Mouse (Mus musculus): ENCODE results near the gene Prkag2.

The Prkag2 gene

DNA sequence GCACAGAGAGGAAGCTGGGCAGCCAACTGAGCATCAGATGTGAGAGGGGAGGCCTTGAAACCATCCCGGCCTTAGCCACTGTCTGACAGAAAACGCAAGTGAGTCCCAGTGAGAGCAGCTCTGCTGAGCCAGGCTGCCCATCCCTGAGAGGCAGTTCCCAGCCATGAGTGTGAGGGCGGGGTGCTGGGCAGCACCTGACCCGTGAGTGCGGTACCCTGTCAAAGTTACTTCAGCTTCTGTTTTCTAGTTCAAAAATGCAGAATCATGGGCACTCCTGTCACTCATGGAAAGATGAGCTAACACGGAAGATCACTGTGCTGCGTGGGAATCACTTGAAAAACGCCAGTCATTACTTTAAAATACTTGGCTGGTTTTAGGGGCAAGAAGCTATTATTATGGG is 49.6 kb downstream of the Prkag2 start:
- DNase-seq (ENCODE audit: low read depth, low spot score): no peak

DNA sequence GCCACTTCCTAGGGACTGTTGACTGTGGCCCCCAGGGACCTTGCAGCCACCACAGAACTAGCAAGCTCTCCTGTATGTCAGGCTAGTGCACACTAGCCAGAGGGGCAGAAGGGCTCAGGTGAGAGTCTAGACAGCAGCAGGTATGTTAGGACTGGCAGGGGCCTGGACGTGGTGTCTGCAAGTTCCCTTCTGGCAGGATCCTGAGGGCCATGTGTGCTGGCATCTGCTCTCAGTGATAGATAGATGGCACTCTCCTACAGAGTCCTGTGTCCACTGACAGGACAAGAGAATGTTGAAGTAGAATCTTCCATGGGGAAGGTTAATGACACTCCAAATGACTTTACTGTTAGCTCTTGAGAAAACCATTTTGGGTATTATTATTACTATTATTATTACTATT is 52.8 kb downstream of the Prkag2 start:
- DNase-seq (ENCODE audit: low read depth, low spot score): no peak

DNA sequence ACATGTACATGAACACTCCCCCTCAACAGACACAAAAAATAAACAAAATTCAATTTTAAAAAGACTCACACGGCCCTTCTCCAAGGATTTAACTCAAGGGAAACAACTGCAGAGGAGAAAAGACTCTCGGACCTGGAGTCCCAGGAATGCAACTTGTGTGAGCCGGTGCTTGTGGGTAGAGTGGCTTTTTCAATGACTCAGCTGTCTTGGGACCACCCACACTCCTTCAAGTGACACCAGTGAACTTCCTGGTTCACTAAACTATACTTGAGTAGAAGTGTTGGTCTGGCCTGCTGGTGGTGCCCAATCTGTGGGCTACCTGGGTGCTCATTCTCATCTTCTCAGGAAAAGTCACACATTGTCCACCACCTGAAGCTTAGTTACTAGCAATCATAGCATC is 53.7 kb downstream of the Prkag2 start:
- no peak for DNase-seq (ENCODE audit: low read depth, low spot score)

DNA sequence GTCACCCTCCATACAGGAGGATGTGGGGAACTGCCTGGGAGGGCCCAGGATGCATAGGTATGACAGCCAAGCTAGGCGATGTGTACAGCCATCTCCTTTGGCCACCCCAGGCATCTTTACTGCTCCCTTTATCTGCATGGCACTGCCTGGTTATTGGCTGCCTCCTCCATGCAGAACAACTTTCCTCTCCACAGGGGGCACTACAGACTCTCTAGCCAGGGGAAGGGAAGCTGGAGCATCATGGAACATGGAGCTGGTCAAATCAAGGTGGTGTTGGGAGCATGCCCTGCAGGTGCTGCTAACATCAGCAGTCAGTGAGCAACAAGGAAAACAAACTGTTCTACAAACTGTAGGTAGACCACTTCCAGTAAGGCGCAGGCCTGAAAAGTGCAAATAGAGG is 56.4 kb downstream of the Prkag2 start:
- DNase-seq (ENCODE audit: low read depth, low spot score): no peak

DNA sequence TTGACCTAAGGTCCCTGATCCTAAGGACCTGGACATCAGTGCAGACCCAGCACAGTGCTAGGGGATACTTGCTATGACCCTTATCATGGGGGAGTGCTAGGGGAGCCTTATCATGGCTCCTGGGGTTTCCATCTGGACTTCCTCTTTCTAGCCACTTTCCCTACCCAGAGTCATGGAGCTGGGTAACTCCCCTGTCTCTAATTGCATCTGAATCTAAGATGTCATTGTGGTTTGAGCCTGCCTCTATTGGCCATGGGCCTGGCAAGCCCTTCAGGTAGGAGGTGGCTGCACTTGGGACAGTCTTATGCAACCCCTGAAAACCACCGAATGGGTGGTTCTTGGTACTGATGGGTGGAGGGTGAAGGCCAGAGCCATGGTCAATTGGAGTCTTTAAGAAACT is 58.5 kb downstream of the Prkag2 start:
- no peak for DNase-seq (ENCODE audit: low read depth, low spot score)

DNA sequence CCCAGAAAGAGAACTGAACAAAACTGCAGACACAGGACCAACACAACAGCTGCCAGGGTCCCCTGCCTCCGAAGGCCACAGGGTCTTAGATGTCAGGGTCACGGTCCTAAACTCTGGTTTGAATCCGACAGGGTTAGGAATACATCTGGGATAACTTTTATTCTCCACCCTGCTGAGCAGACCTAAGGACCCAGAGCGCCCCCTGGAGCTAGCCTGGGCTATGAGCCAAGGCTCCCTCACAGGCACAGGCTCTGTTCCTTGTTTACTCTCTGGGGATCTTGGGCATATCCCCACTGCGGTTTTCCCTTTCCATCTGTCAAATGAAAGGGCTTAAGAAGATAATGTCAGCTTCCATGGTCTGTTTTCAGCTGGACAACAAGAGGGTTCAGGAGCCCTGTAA is 59.1 kb downstream of the Prkag2 start:
- no peak for DNase-seq (ENCODE audit: low read depth, low spot score)

DNA sequence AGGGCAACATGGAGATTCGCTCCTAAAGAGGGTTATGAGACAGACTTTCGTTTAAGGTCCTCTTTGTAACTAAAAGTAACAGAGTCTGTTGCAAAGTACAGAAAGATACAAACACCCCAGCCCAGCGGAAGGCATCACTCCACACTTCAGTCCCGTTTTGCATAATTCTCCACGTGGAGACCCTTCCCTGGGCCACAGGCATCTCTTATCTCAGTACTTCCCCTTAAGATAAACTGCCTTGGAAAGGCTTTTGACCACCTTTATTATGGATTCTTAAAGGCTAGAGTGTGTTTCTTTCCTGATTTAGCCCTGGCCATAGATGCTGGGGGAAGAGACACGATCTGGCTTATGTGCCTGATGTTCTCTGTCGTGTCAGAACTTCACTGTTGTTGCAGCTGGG is 59.5 kb downstream of the Prkag2 start:
- DNase-seq (ENCODE audit: low read depth, low spot score): no peak

DNA sequence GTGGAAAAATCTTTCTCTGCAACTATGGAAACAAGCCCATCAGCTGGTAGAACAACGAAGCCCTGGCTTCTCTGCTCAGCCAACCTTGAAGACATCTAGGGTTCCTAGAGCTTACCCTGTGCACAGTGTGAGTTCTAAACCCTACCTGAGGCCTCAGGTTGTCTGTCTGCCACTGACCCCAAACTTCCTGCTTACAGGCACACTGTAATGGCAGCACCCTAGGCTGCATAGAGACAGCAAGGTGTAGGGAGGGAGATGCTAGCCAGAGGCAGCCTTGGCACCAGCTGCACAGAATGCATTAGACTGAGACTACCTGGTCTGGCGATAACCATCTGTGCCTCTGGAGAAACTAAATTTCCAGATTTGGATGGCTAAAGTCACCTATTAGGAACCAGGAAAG is 61.6 kb downstream of the Prkag2 start:
- no peak for DNase-seq (ENCODE audit: low read depth, low spot score)

DNA sequence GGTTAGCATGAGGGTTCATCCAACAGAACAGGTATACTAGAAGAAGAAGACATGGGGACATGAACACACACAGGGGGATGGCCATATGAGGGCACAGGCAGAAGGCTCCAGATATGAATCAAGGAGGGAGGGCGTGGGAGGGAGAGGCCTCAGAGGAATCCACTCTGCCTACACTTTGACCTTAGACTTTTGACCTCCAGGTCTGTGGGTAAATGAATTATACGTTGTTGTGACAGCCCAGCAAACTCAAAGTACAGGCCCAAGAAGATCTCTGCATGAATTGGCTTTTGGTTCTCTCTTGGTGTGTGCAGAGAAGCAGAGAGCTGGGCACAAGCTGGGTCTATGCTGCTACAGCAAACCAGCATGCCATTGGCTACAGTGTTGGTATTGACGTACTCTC is 65.1 kb downstream of the Prkag2 start:
- DNase-seq (ENCODE audit: low read depth, low spot score): no peak

DNA sequence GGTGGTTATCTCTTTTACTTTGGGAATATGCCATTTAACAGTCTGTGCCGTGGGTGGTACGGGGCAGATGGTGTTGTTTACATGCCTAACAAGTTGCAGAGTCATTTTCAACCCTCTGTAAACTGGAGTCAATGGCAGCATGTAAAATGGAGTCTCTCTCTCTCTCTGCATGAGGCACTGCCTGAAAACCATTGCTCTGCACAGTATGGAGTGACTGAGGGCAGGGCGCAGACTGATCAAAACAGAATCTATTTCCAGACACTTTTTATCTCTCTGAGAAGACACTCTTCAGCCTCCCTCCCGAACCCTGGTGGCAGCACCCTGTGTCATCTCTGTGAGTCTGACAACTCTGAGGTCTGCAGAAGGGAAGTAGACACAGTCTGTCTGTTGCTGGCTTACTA is 69.0 kb downstream of the Prkag2 start:
- DNase-seq (ENCODE audit: low read depth, low spot score): no peak

DNA sequence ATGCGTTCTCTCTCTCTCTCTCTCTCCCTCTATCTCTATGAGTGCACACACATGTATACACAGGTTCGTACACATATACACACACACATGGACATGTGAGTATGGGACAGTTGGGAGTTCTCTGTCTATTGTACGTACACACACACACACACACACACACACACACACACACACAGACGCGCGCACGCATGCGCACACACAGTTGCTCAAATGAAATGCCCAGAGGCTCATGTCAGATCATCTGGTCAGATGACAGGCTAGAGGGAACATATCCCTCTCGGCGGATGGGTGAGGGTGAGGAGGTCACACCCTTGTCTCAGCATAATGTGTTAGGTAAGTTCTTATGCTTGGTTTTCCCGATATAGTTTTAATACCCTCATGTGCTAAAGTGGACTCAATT is 69.4 kb downstream of the Prkag2 start:
- DNase-seq (ENCODE audit: low read depth, low spot score): no peak

DNA sequence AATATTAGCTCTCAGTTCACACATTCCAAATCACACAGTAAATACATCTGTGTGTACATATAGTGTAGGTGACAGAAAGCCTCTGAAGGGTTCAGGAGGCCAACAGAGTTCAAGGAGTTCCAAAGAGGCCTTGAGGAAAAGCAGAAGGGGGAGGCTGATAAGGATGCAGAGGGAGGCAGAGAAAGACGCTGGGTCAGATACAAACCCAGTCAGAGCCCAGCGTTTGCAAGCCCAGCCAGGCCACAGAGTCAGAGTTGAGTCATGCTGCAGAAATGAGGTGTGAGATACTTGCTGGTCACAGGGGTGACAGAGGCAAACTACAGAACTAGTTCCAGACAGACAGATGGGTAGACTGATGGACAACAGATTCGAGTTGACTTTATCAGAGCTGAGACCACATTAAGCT is 70.2 kb downstream of the Prkag2 start:
- no peak for DNase-seq (ENCODE audit: low read depth, low spot score)

DNA sequence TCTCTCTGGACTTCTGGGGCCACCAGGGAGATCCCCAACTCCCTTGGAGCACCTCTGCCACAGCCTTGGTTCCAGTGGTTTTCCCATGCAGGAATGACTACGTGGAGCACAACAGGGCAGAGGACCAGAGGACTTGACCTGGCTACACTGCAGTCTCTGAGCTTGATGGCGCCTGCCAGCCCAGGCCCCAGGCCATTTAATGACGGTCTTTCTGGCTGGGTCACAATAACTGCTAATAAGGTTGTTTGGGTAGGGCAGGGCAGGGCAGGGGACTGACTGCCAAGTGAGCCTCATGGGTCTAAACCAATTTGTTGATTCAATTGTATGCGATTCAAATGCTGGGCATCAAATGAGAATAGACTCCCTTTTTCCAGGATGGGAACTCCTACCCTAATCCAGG is 72.8 kb downstream of the Prkag2 start:
- no peak for DNase-seq (ENCODE audit: low read depth, low spot score)

DNA sequence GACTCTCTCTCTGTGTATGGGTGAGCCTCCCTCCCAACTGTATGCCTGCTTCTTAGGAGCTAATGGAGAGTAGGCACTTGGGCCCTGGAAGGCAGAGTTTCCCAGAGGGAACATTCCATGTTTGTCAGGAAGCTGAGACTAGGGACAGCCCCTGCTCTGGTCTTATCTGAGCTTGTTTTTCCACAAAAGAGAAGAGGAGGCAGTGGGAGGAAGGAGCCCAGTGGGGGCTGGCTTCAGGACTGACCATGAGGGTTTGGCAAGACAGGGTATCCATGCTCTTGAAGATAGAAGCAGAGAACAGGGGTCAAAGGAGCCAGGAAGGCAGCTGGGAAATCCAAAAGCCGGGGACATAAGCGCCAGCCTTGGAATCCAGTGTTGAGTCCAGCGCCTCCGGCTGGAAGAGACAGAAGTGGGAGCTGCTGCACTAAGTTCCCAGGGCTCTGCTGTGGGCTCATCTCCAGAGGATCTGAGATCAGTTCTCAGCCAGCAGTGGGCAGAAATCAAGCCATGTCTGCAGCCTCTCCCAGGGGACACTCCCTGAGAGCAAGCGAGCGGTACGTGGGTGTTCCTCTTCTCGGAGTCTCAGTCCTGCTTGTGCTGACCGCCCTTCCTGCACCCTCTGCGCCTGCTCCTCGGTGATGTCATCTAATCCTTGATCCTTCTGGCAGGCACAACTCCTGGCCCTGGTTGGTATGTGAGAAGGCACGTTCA is 75.0 kb downstream of the Prkag2 start:
- no peak for DNase-seq (ENCODE audit: low read depth, low spot score)

DNA sequence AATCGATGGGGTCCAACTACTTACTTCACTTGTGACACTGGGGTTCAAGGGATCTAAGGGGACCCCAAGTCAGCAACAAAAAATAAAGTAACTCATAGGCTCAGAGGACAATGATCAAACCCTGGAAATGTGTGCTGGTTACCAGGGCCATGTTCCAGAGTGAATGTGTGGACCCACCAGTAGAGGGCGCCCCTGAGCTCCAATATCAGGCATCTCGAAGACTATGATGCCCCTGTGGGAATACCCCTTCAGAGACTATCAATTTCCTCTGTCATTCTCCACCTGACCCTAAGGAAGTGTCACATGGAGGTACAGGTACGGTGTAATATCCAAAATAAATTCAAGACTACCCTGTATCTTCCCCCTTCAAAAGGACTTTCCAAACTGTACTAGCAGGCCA is 77.5 kb downstream of the Prkag2 start:
- peak; percentile 32 for DNase-seq (ENCODE audit: low read depth, low spot score)

DNA sequence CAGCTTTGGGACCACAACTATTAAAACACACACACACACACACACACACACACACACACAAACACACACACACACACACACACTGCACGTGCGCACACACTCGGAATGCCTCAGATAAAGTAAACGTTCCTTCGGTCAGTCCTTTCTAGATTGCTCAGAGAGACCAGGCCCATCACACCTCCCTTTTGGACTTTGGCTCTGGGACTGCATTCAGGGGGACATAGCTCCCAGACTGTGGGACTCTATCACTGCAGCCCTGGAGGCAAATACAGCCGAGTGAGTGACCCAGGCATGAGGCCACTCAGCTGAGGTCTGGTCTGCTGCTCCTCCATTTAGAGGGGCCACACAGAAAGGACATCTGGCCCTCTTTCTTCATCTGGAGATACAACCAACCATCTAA is 81.2 kb downstream of the Prkag2 start:
- DNase-seq (ENCODE audit: low read depth, low spot score): no peak

DNA sequence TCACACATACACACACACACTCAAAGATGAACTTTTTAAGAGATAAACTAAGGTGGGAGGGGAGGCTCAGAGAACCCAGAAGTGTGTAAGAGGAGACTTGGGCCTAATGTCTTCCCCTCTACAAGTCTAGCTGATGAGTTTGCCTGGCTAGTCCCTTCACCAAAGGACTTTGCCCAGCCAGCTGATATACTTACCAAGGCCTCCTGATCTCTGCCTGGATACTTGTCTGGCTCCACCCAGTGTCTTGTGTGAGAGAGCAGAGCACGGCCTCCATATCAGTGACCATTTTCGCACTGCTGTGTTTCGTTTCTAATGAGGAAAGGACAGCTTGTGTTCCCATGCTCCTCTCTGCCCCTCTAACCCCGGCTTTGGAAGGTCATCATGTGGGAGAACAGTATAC is 88.3 kb downstream of the Prkag2 start:
- DNase-seq (ENCODE audit: low read depth, low spot score): no peak

DNA sequence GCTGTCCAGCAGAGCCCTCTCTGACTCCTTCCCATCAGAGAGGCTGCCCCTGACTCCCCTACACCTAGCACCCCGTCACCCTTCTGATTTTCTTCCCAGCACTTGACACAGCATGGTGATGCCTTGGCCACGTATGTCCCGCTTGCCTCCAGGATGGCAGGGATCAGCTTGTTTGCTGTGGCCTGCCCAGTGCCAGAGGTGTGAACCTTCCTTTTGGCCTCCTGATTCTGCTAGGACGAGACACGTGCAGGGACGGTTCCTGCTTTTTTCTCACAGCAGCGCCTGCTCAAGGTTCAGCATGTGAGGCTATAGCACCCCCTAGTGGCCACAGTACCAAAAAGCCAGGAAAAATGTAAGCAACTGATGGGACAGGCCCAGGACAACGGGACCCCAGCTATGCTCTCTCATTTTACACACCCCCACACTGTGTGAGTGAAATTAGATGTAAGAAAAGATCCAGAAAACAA is 89.4 kb downstream of the Prkag2 start:
- peak; percentile 76 for DNase-seq (ENCODE audit: low read depth, low spot score)

DNA sequence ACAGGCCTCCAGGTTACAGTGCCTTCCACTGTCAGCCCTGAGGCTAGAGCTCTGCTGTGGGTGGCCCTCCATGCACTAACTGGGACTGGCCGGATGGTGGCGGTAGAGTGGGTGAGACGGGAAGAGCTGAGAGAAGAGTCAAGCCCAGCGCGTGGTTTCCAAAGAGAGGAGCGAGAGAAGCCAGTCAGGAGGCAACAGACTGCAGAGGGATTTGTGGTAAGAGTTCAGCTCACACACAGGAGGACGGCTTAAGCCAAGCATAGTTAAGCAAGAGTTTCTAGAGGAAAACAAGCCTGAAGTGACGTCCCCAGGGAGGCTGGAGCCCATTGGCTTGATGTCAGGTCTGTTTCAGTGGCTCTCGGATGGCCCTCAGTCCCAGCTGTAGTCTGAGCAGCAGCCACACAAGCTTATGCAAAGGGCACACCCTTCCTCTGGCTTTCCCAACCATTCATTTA is 90.0 kb downstream of the Prkag2 start:
- DNase-seq (ENCODE audit: low read depth, low spot score): peak; percentile 79

DNA sequence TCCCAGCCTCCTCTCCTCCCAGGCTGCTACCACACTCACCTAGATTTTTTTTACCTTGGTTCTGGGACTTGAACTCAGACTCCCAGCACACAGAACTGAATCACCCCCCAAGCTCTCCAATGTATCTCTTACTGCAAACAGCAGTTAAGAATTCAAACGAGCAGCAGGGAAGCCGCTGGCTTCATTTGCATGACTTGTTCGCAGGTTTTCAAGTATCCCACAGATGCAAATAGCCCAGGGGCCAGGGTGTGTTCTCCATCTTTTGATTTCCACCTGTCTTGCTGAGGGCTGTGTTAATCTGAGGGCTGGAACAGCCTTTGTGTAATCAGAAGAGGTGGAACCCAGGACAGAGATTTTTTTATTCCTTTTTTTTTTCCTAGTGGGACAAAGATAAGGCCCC is 90.7 kb downstream of the Prkag2 start:
- DNase-seq (ENCODE audit: low read depth, low spot score): no peak

DNA sequence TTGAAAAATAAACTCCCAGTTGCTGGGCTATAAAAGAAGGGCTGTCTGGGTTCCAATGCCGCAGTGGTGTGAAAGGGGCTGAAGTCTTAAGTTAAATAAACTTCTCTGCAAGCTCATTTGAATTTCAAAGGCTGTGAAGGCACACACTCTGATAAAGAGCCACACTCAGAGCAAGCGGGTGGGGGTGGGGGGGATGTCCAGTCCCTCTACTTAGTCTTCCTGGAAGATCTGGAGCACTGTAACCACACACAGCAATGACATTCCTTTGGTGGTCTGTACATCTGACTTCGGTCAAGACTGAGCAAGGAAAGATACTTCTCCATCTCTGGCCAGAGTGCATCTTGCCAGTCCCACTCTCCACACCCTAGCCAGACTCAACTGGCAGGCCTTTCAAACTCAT is 91.5 kb downstream of the Prkag2 start:
- DNase-seq (ENCODE audit: low read depth, low spot score): no peak

DNA sequence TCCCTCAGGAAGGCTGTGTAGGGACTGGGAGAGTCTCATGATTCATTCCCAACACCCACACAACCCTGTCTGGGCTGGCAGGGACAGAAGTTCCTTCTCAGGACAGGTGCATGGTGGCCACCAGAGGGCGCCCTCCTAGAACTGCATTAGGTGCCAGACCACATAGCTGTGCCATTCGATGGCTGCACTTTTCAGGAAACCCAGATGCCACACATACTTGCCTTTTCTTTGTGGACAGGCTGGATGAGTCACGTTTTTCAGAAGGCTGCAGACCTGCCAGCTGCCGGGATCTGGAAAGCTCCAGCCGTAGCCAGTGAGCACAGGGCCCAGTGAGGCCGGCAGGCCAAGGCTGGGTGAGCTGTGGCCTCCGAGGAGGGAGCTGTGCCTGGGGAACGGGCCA is 93.6 kb downstream of the Prkag2 start:
- DNase-seq (ENCODE audit: low read depth, low spot score): peak; percentile 67

DNA sequence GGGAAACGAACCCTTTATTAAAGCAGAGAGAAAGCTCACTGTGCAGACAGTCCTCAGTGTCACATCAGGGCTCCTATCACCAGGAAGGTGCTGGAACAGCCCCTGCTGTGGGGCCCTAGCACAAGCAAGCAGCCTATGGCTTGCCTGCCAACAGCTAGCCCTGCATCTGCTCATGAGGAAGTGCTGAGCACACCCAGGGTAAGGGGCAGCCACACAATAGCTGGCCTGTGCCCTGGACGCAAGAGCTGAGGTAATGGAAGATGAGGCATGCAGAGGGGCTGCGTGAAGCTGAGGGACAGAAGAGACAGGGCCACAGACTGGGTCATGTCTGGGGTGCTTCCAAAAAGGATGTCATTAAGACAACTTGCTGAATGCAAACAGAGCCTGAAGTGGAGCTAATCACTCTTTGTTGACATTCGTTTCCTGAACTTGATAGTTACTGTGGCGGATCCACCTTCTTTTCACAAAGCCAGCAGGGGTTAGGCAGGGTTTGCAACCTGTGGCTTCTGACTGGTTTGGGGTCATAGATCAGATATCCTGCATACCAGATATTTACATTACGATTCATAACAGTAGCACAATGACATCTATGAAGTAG is 94.8 kb downstream of the Prkag2 start:
- DNase-seq (ENCODE audit: low read depth, low spot score): no peak

DNA sequence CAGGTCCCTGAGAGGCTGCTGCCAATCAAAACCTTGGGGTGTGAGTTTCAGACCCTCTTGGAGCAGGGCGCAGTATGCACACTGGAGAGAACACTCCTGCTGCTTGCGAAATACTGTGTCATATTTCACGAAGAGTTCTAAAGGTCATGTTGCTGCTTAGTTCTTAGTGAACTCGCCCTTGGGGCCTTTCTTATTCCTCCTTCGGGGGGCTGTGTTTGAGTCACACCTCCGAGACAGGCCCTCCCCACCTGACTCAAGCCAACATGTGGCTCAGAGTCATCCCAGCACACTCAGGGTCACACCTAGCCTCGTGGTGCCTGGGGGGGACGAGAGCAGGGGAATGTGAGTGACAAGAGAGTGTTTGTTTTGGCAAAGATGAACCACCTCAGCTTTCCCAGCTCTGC is 99.0 kb downstream of the Prkag2 start:
- no peak for DNase-seq (ENCODE audit: low read depth, low spot score)
